Comparison of ENCODE assay signal across 34 mouse cellular contexts in the genomic region with DNA sequence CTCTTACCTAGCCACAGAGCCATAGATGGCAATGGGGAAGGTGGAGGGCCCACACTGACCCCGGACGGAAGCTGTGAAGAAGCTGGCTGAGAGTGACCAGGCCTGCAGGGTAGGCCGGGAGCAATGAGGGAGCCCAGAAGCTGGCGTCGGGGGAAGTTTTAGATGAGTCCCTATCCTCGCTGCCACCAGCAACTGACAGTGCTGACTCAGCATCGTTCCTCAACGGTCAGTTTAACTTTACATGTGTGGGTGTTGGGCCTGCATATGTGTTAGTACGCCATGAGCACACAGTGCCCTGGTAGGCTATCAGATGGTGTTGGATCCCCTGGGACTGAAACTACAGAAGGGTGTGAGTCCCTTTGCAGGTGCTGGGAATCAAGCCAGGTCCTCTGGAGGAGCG. TPM values are rescaled to one million over a fixed set of nuclear protein-coding genes. Genes with fewer than 3 reads are reported as not detected.
DNase-seq lines count a peak whose midpoint lies in the region; ATAC-seq and TF ChIP-seq lines count a peak whose summit lies in the region.
"Had no signal": no experiment of that assay in that cellular context is flagged by ENCODE, and none has a peak within 500 bp of the region (broad histone marks: within the 10 kb centered on the region; RNA-seq: fewer than 3 reads in every experiment).

No protein-coding gene starts in this region.

- peaks cover 82% of the 10 kb centered on the region for H3K4me1 ChIP-seq in megakaryocyte, embryonic 14.5 days
- H3K4me1 ChIP-seq in bone marrow, adult 2 months (ENCODE audit: control insufficient read depth, insufficient read depth, low read length): peaks cover 28% of the 10 kb centered on the region
- peaks cover 26% of the 10 kb centered on the region for H3K4me1 ChIP-seq in liver, embryonic 16.5 days (ENCODE audit: control insufficient read depth, low read depth, low read length)
- H3K4me1 ChIP-seq in small intestine, adult 2 months (ENCODE audit: control insufficient read depth, insufficient read depth, insufficient read length, low read length): peaks cover 30% of the 10 kb centered on the region
- H3K4me1 ChIP-seq in intestine, embryonic 16.5 days (ENCODE audit: control insufficient read depth, insufficient read depth, low read length): peaks cover 10% of the 10 kb centered on the region; the same call in 1 of the 2 replicates
- H3K4me1 ChIP-seq: embryonic facial prominence, embryonic 15.5 days; forebrain, embryonic 12.5 days; hindbrain, embryonic 13.5 days; lung, embryonic 15.5 days; midbrain, embryonic 15.5 days; neural tube, embryonic 15.5 days had no signal

- 36% methylated on average over 10 of the region's 10 CpGs for WGBS in bone marrow, adult 2 months
- 50% methylated on average over 10 of the region's 10 CpGs for WGBS in liver, embryonic 16.5 days (ENCODE audit: insufficient replicate concordance)
- WGBS in small intestine, adult 2 months: 90% methylated on average over 10 of the region's 10 CpGs
- 90% methylated on average over 10 of the region's 10 CpGs for WGBS in intestine, embryonic 16.5 days

- no peak for TF ChIP-seq CTCF in bone marrow, adult 2 months (IDR thresholded peaks at IDR 0.05; ENCODE audit: control insufficient read depth, insufficient read depth, low read length)
- TF ChIP-seq CTCF in small intestine, adult 2 months (IDR thresholded peaks at IDR 0.05; ENCODE audit: extremely low read depth, insufficient read length, insufficient replicate concordance, low read depth, low read length): no peak

- peak overlapping the region; percentile 57 for H3K4me3 ChIP-seq in megakaryocyte, embryonic 14.5 days (replicated peaks)
- no peak overlapping the region for H3K4me3 ChIP-seq in bone marrow, adult 2 months (replicated peaks; ENCODE audit: control insufficient read depth, low read depth, low read length)
- no peak overlapping the region for H3K4me3 ChIP-seq in liver, embryonic 16.5 days (ENCODE audit: low read depth, low read length)
- H3K4me3 ChIP-seq in small intestine, adult 2 months (ENCODE audit: low read depth, low read length): no peak overlapping the region
- H3K4me3 ChIP-seq in intestine, embryonic 16.5 days (ENCODE audit: low read length): no peak overlapping the region
- H3K4me3 ChIP-seq: embryonic facial prominence, embryonic 10.5 days; embryonic facial prominence, embryonic 15.5 days; forebrain, embryonic 12.5 days; heart, embryonic 12.5 days; hindbrain, embryonic 13.5 days; lung, embryonic 15.5 days; midbrain, embryonic 10.5 days; midbrain, embryonic 15.5 days; neural tube, embryonic 15.5 days had no signal

- peak overlapping the region; percentile 80 for H3K27ac ChIP-seq in bone marrow, adult 2 months (ENCODE audit: control insufficient read depth, insufficient read depth, low read depth, low read length, poor library complexity)
- H3K27ac ChIP-seq in liver, embryonic 16.5 days (ENCODE audit: low read length): peak overlapping the region; percentile 34
- H3K27ac ChIP-seq in small intestine, adult 2 months (ENCODE audit: insufficient read depth, low read depth, low read length): 0 out of 2 replicates have a peak overlapping the region, but pooled peaks have one; percentile 13
- no peak overlapping the region for H3K27ac ChIP-seq in intestine, embryonic 16.5 days (ENCODE audit: low read length)
- H3K27ac ChIP-seq: embryonic facial prominence, embryonic 10.5 days; embryonic facial prominence, embryonic 15.5 days; forebrain, embryonic 12.5 days; hindbrain, embryonic 13.5 days; lung, embryonic 15.5 days; midbrain, embryonic 10.5 days; midbrain, embryonic 15.5 days; neural tube, embryonic 15.5 days had no signal

- H3K4me2 ChIP-seq in liver, embryonic 16.5 days (ENCODE audit: low read depth, low read length): no peak overlapping the region
- no peak overlapping the region for H3K4me2 ChIP-seq in intestine, embryonic 16.5 days (ENCODE audit: low read depth, low read length)
- H3K4me2 ChIP-seq: embryonic facial prominence, embryonic 15.5 days; forebrain, embryonic 12.5 days; heart, embryonic 12.5 days; hindbrain, embryonic 13.5 days; lung, embryonic 15.5 days; midbrain, embryonic 15.5 days; neural tube, embryonic 15.5 days had no signal

- H3K9me3 ChIP-seq in megakaryocyte, embryonic 14.5 days: no peaks in the 10 kb centered on the region
- H3K9me3 ChIP-seq in liver, embryonic 16.5 days (replicated peaks; ENCODE audit: control insufficient read depth, low read length): no peaks in the 10 kb centered on the region
- H3K9me3 ChIP-seq in intestine, embryonic 16.5 days (ENCODE audit: control insufficient read depth, low read length): no peaks in the 10 kb centered on the region
- H3K9me3 ChIP-seq: embryonic facial prominence, embryonic 10.5 days; embryonic facial prominence, embryonic 15.5 days; forebrain, embryonic 12.5 days; heart, embryonic 12.5 days; hindbrain, embryonic 13.5 days; lung, embryonic 15.5 days; midbrain, embryonic 10.5 days; midbrain, embryonic 15.5 days; neural tube, embryonic 15.5 days had no signal

- no peak for TF ChIP-seq POLR2A in bone marrow, adult 2 months (IDR thresholded peaks at IDR 0.05; ENCODE audit: borderline replicate concordance, control insufficient read depth, low read depth, low read length)
- no peak for TF ChIP-seq POLR2A in small intestine, adult 2 months (IDR thresholded peaks at IDR 0.05; ENCODE audit: low read depth, low read length)

- no peak overlapping the region for H3K9ac ChIP-seq in liver, embryonic 16.5 days (ENCODE audit: low read depth, low read length)
- H3K9ac ChIP-seq in intestine, embryonic 16.5 days (ENCODE audit: low read depth, low read length): no peak overlapping the region
- H3K9ac ChIP-seq: embryonic facial prominence, embryonic 15.5 days; forebrain, embryonic 12.5 days; heart, embryonic 12.5 days; hindbrain, embryonic 13.5 days; lung, embryonic 15.5 days; midbrain, embryonic 15.5 days; neural tube, embryonic 15.5 days had no signal

- H3K36me3 ChIP-seq in megakaryocyte, embryonic 14.5 days (replicated peaks; ENCODE audit: low read length): peaks cover 86% of the 10 kb centered on the region
- no peaks in the 10 kb centered on the region for H3K36me3 ChIP-seq in liver, embryonic 16.5 days (ENCODE audit: control insufficient read depth, insufficient read depth)
- H3K36me3 ChIP-seq in small intestine, adult 2 months (ENCODE audit: control insufficient read depth, insufficient read depth, low read length): peaks cover 20% of the 10 kb centered on the region; the same call in 1 of the 2 replicates
- no peaks in the 10 kb centered on the region for H3K36me3 ChIP-seq in intestine, embryonic 16.5 days (ENCODE audit: control insufficient read depth, insufficient read depth, low read length)
- H3K36me3 ChIP-seq: embryonic facial prominence, embryonic 10.5 days; embryonic facial prominence, embryonic 15.5 days; forebrain, embryonic 12.5 days; heart, embryonic 12.5 days; hindbrain, embryonic 13.5 days; lung, embryonic 15.5 days; midbrain, embryonic 10.5 days; midbrain, embryonic 15.5 days; neural tube, embryonic 15.5 days had no signal

- DNase-seq in cerebellum, adult 11-12 months: no peak
- DNase-seq: adrenal gland, postnatal 14 days; cerebellum, adult 8-10 months; cerebellum, postnatal 25 days; gastrocnemius, postnatal 14 days; heart, adult 11 months; heart, postnatal 4 days; kidney, adult 9 months; kidney, postnatal 14 days; thymus, postnatal 14 days had no signal

- ATAC-seq in megakaryocyte, adult 5-6 weeks (ENCODE audit: poor library complexity, severe bottlenecking): no peak
- no peak for ATAC-seq in liver, embryonic 16.5 days (ENCODE audit: low read depth)
- no peak for ATAC-seq in granulocyte monocyte progenitor cell, adult 5-6 weeks (replicated peaks; ENCODE audit: poor library complexity, severe bottlenecking)
- ATAC-seq in intestine, embryonic 16.5 days: no peak
- ATAC-seq: intestine, postnatal 0 days; midbrain, embryonic 15.5 days had no signal

- no peaks in the 10 kb centered on the region for H3K27me3 ChIP-seq in megakaryocyte, embryonic 14.5 days (replicated peaks)
- H3K27me3 ChIP-seq in liver, embryonic 16.5 days (ENCODE audit: control insufficient read depth, insufficient read depth, low read depth, low read length): no peaks in the 10 kb centered on the region
- no peaks in the 10 kb centered on the region for H3K27me3 ChIP-seq in small intestine, adult 2 months (ENCODE audit: control insufficient read depth, insufficient read depth, low read length)
- H3K27me3 ChIP-seq in intestine, embryonic 16.5 days (replicated peaks; ENCODE audit: control insufficient read depth, insufficient read depth, low read length): no peaks in the 10 kb centered on the region
- H3K27me3 ChIP-seq: embryonic facial prominence, embryonic 15.5 days; forebrain, embryonic 12.5 days; heart, embryonic 12.5 days; hindbrain, embryonic 13.5 days; lung, embryonic 15.5 days; midbrain, embryonic 15.5 days; neural tube, embryonic 15.5 days had no signal

RNA-seq across cellular contexts. Expression of gene Phb2, which starts 12.3 kb away (rescaled TPM):
- polyA plus RNA-seq in megakaryocyte, embryonic 14.5 days (2012; ENCODE audit: insufficient read depth, low replicate concordance): 72.8 and 150 TPM in 2 replicates
- total RNA-seq in megakaryocyte, adult 5-6 weeks (2015): 99.5 and 115 TPM in 2 replicates
- total RNA-seq in megakaryocyte, adult 5-6 weeks (2017): 152 and 160 TPM in 2 replicates
- 143 and 213 TPM in 2 replicates for polyA plus RNA-seq in bone marrow, adult 2 months (2011; ENCODE audit: insufficient read depth, insufficient read length, low replicate concordance, missing spikeins)
- polyA plus RNA-seq in liver, embryonic 16.5 days (2015; fragmentation: Nextera tagmentation; extraction: Ambion mirVana): 206 and 214 TPM in 2 replicates
- polyA plus RNA-seq in small intestine, adult 2 months (2012; rRNA removed): 87.7 and 122 TPM in 2 replicates
- total RNA-seq in granulocyte monocyte progenitor cell, adult 5-6 weeks (2014; fragmentation: Nextera tagmentation): 310 and 315 TPM in 2 replicates
- total RNA-seq in granulocyte monocyte progenitor cell, adult 5-6 weeks (2017): 320 and 326 TPM in 2 replicates
- polyA plus RNA-seq in intestine, embryonic 16.5 days (2015; fragmentation: Nextera tagmentation; extraction: Ambion mirVana): 471 and 489 TPM in 2 replicates

RNA-seq across cellular contexts. Expression of gene Emg1, which starts 12.5 kb away (rescaled TPM):
- 46.3 and 153 TPM in 2 replicates for polyA plus RNA-seq in megakaryocyte, embryonic 14.5 days (2012; ENCODE audit: insufficient read depth, low replicate concordance)
- 144 and 179 TPM in 2 replicates for total RNA-seq in megakaryocyte, adult 5-6 weeks (2015)
- total RNA-seq in megakaryocyte, adult 5-6 weeks (2017): 170 and 206 TPM in 2 replicates
- 101 and 149 TPM in 2 replicates for polyA plus RNA-seq in bone marrow, adult 2 months (2011; ENCODE audit: insufficient read depth, insufficient read length, low replicate concordance, missing spikeins)
- polyA plus RNA-seq in liver, embryonic 16.5 days (2015; fragmentation: Nextera tagmentation; extraction: Ambion mirVana): 105 and 121 TPM in 2 replicates
- polyA plus RNA-seq in small intestine, adult 2 months (2012; rRNA removed): 26.8 and 34.9 TPM in 2 replicates
- 201 and 231 TPM in 2 replicates for total RNA-seq in granulocyte monocyte progenitor cell, adult 5-6 weeks (2014; fragmentation: Nextera tagmentation)
- total RNA-seq in granulocyte monocyte progenitor cell, adult 5-6 weeks (2017): 193 and 209 TPM in 2 replicates
- 202 and 222 TPM in 2 replicates for polyA plus RNA-seq in intestine, embryonic 16.5 days (2015; fragmentation: Nextera tagmentation; extraction: Ambion mirVana)

RNA-seq across cellular contexts. Expression of gene Ptpn6, which starts 14.0 kb away (rescaled TPM):
- 19.9 and 20.1 TPM in 2 replicates for polyA plus RNA-seq in megakaryocyte, embryonic 14.5 days (2012; ENCODE audit: insufficient read depth, low replicate concordance)
- 308 and 336 TPM in 2 replicates for total RNA-seq in megakaryocyte, adult 5-6 weeks (2015)
- 1,009 and 1,024 TPM in 2 replicates for total RNA-seq in megakaryocyte, adult 5-6 weeks (2017)
- polyA plus RNA-seq in bone marrow, adult 2 months (2011; ENCODE audit: insufficient read depth, insufficient read length, low replicate concordance, missing spikeins): 239 and 439 TPM in 2 replicates
- polyA plus RNA-seq in liver, embryonic 16.5 days (2015; fragmentation: Nextera tagmentation; extraction: Ambion mirVana): 38.2 and 38.3 TPM in 2 replicates
- 23.0 and 41.0 TPM in 2 replicates for polyA plus RNA-seq in small intestine, adult 2 months (2012; rRNA removed)
- 169 and 206 TPM in 2 replicates for total RNA-seq in granulocyte monocyte progenitor cell, adult 5-6 weeks (2014; fragmentation: Nextera tagmentation)
- total RNA-seq in granulocyte monocyte progenitor cell, adult 5-6 weeks (2017): 327 and 371 TPM in 2 replicates
- 20.4 and 22.5 TPM in 2 replicates for polyA plus RNA-seq in intestine, embryonic 16.5 days (2015; fragmentation: Nextera tagmentation; extraction: Ambion mirVana)

RNA-seq across cellular contexts. Expression of gene Grcc10, which starts 16.7 kb away (rescaled TPM):
- 11.7 and 65.2 TPM in 2 replicates for polyA plus RNA-seq in megakaryocyte, embryonic 14.5 days (2012; ENCODE audit: insufficient read depth, low replicate concordance)
- 177 and 203 TPM in 2 replicates for total RNA-seq in megakaryocyte, adult 5-6 weeks (2015)
- 121 and 136 TPM in 2 replicates for total RNA-seq in megakaryocyte, adult 5-6 weeks (2017)
- 138 and 208 TPM in 2 replicates for polyA plus RNA-seq in bone marrow, adult 2 months (2011; ENCODE audit: insufficient read depth, insufficient read length, low replicate concordance, missing spikeins)
- 80.7 and 83.6 TPM in 2 replicates for polyA plus RNA-seq in liver, embryonic 16.5 days (2015; fragmentation: Nextera tagmentation; extraction: Ambion mirVana)
- polyA plus RNA-seq in small intestine, adult 2 months (2012; rRNA removed): 80.4 and 143 TPM in 2 replicates
- total RNA-seq in granulocyte monocyte progenitor cell, adult 5-6 weeks (2014; fragmentation: Nextera tagmentation): 177 and 222 TPM in 2 replicates
- 109 and 136 TPM in 2 replicates for total RNA-seq in granulocyte monocyte progenitor cell, adult 5-6 weeks (2017)
- polyA plus RNA-seq in intestine, embryonic 16.5 days (2015; fragmentation: Nextera tagmentation; extraction: Ambion mirVana): 309 and 334 TPM in 2 replicates

RNA-seq across cellular contexts. Expression of gene Gm45234, which starts 31.3 kb away (rescaled TPM):
- polyA plus RNA-seq in megakaryocyte, embryonic 14.5 days (2012; ENCODE audit: insufficient read depth, low replicate concordance): 43.0 TPM in 1 of 2 replicates, not detected in the other
- not detected in 2 replicates for total RNA-seq in megakaryocyte, adult 5-6 weeks (2015)
- total RNA-seq in megakaryocyte, adult 5-6 weeks (2017): not detected in 2 replicates
- not detected in 2 replicates for polyA plus RNA-seq in bone marrow, adult 2 months (2011; ENCODE audit: insufficient read depth, insufficient read length, low replicate concordance, missing spikeins)
- polyA plus RNA-seq in liver, embryonic 16.5 days (2015; fragmentation: Nextera tagmentation; extraction: Ambion mirVana): not detected in 2 replicates
- not detected in 2 replicates for polyA plus RNA-seq in small intestine, adult 2 months (2012; rRNA removed)
- total RNA-seq in granulocyte monocyte progenitor cell, adult 5-6 weeks (2014; fragmentation: Nextera tagmentation): not detected in 2 replicates
- not detected in 2 replicates for total RNA-seq in granulocyte monocyte progenitor cell, adult 5-6 weeks (2017)
- polyA plus RNA-seq in intestine, embryonic 16.5 days (2015; fragmentation: Nextera tagmentation; extraction: Ambion mirVana): not detected in 2 replicates
- total RNA-seq: adrenal gland, postnatal 14 days; gastrocnemius, postnatal 14 days; layer of hippocampus, adult 18-20 months; layer of hippocampus, postnatal 10 days; left cerebral cortex, postnatal 14 days; liver, adult 2 months had no signal
- polyA plus RNA-seq: embryonic facial prominence, embryonic 10.5 days; embryonic facial prominence, embryonic 15.5 days; forebrain, embryonic 12.5 days; heart, embryonic 12.5 days; heart, postnatal 0 days; hindbrain, embryonic 13.5 days; intestine, postnatal 0 days; liver, adult 2 months; lung, embryonic 15.5 days; midbrain, embryonic 10.5 days; midbrain, embryonic 15.5 days; neural tube, embryonic 15.5 days; stomach, embryonic 14.5 days; urinary bladder, adult 2 months had no signal
